Mouse (Mus musculus) spleen, adult 2 months (tissue): ENCODE data around the gene Serp2.

Source experiments
- CTCF ChIP-seq: fragments of 200-500 bp; IDR thresholded peaks from 2 replicates; pipeline ENCODE4 v1.5.1; 2011; ENCODE audit warnings: mild to moderate bottlenecking, inconsistent platforms; ENCODE audit not compliant: insufficient read depth, insufficient read length, insufficient replicate concordance; ENCODE audit errors: extremely low read depth
- POLR2A ChIP-seq: fragments of 200-500 bp; IDR thresholded peaks from 2 replicates; pipeline ENCODE4 v1.6.1; 2011; ENCODE audit warnings: low read depth, low read length, inconsistent platforms

DNA sequence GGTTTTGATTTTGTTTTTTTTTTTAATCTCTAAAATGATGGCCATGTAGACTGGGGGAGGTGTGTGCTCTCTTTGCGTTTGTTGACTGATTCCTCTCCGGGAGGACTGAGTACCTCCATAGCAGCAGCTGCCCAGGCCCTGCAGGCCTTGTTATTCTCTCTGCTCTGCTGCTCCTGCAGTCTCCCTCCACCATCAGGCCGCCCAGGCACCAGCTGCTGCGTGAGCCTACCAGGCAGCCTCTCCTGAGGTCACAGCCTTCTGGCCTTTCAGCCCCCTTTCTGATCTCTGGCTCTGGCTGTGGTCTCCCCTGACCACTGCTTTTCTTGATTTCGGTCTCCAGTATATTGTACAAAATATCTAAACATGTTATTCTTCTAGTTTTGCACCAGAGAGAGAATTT lies 56.7 kb downstream of the Serp2 start:
- no peak for TF ChIP-seq CTCF
- TF ChIP-seq POLR2A = no peak
